Mouse (Mus musculus) kidney, adult 2 months (tissue): ENCODE data around the gene Astl. TPM values are rescaled to one million over a fixed set of nuclear protein-coding genes. Genes with fewer than 3 reads are reported as not detected.

Source experiments
- DNase-seq: peaks from one replicate; pipeline ENCODE4 v3.0.0; 2021
- H3K27ac ChIP-seq: fragments of 200-500 bp; 2 replicates; pipeline ENCODE4 v1.5.1; 2012; ENCODE audit warnings: low read depth, low read length, control low read depth, inconsistent platforms; ENCODE audit not compliant: insufficient read depth
- H3K27me3 ChIP-seq: fragments of 200-500 bp; replicated peaks from 2 replicates; pipeline ENCODE4 v1.6.1; 2012; ENCODE audit warnings: mild to moderate bottlenecking, moderate library complexity, low read length, inconsistent platforms; ENCODE audit not compliant: control insufficient read depth, insufficient read depth
- H3K36me3 ChIP-seq: fragments of 200-500 bp; 2 replicates; pipeline ENCODE4 v1.6.1; 2012; ENCODE audit warnings: mild to moderate bottlenecking, moderate library complexity, low read length, inconsistent platforms; ENCODE audit not compliant: control insufficient read depth, insufficient read depth
- H3K4me1 ChIP-seq: fragments of 200-500 bp; 2 replicates; pipeline ENCODE4 v1.6.1; 2011; ENCODE audit warnings: low read length; ENCODE audit not compliant: control insufficient read depth, insufficient read depth
- H3K4me3 ChIP-seq: fragments of 200-500 bp; 2 replicates; pipeline ENCODE4 v1.5.1; 2011; ENCODE audit warnings: mild to moderate bottlenecking, low read depth, low read length, control low read depth; ENCODE audit not compliant: insufficient read depth
- CTCF ChIP-seq: fragments of 200-500 bp; conservative IDR thresholded peaks from 2 replicates; pipeline ENCODE4 v1.5.1; 2011; ENCODE audit warnings: low read depth, mild to moderate bottlenecking, control low read depth, low read length, moderate library complexity, mixed read lengths; ENCODE audit not compliant: insufficient read depth, insufficient read length
- POLR2A ChIP-seq: fragments of 200-500 bp; IDR thresholded peaks from one replicate; pipeline ENCODE4 v1.6.1; 2011; ENCODE audit warnings: low read depth, low read length, control low read depth
- WGBS: fragments of 180-500 bp; shearing (Covaris S2); methylation state at CpG from one replicate; pipeline ENCODE4 v1.1.7; 2018; 5-methylcytosine and 5-hydroxymethylcytosine counted together
- polyA plus RNA-seq: library from polyadenylated mRNA; depleted of rRNA; stranded (reverse); fragments of >200 nt; gene quantifications from 2 replicates; pipeline ENCODE4 v1.2.3, GENCODE M21; 2012

Astl gene
- polyA plus RNA-seq, 1 experiment: not detected

DNA sequence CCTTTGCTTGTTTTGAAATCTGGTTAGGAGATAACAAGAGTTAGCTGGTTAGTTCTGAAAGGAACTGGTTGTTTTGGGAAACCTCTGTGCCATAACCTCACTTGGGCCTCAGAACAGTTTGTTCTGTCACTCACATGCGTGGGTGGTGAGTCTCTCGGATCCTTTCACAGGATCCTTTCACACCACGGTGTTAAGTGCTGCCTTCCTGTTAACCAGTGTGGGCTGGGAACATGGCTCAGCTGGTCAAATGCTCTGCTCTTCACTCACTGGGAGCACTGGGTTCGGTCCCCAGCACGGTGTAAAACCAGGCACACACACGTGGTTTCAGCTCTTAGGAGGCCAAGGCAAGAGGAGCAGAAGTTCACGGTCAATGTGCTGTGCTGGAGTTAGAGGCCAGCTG is 14.0 kb upstream of the Astl start:
- Histone ChIP-seq H3K4me3 (no peak overlapping the region), H3K4me1 (no peaks in the 10 kb centered on the region), H3K36me3 (no peaks in the 10 kb centered on the region), H3K27ac (no peak overlapping the region), H3K27me3 (no peaks in the 10 kb centered on the region)
- TF ChIP-seq CTCF (no peak), POLR2A (no peak)
- 58% methylated on average over 7 of the region's 7 CpGs for WGBS
- no peak for DNase-seq

DNA sequence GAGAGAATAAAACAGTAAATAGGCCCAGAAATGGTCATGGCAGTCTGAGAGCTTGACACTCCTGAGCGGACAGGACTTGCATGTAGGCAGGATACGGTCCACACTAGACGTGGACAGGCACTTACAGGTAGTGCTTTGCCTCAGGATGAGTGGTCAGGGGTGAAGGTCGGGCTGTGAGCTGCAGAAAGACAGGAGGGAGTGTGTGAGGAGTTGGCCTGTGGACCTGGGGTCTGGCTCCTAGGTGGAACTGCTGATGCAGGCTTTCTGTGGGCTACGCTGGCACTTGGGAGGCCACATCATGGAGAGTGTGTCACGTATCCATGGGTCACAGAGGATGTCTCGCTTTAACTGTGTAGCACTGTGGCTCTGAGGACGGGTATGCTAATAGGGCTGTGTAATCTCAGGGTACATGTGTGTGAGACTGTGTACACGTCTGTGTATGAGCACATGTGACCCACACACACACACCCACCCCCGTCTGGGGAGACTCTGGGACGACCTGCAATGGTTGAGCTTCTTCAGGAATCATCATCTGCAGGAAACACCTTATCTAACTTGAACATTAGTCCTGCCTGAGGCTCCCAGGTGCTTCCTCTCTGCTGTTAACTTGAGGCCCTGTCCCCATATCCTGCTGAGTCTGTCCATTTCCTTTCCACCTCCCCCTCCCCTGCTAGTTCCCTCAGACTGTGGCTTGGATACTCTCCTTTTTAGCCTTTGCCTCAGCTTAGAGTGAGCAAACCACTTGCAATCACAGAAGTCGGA is 10.2 kb upstream of the Astl start:
- TF ChIP-seq POLR2A: no peak
- no peak for TF ChIP-seq CTCF
- Histone ChIP-seq H3K27me3 (no peaks in the 10 kb centered on the region), H3K36me3 (no peaks in the 10 kb centered on the region), H3K27ac (no peak overlapping the region), H3K4me3 (no peak overlapping the region), H3K4me1 (no peaks in the 10 kb centered on the region)
- WGBS: 75% methylated on average over 12 of the region's 12 CpGs
- no peak for DNase-seq

DNA sequence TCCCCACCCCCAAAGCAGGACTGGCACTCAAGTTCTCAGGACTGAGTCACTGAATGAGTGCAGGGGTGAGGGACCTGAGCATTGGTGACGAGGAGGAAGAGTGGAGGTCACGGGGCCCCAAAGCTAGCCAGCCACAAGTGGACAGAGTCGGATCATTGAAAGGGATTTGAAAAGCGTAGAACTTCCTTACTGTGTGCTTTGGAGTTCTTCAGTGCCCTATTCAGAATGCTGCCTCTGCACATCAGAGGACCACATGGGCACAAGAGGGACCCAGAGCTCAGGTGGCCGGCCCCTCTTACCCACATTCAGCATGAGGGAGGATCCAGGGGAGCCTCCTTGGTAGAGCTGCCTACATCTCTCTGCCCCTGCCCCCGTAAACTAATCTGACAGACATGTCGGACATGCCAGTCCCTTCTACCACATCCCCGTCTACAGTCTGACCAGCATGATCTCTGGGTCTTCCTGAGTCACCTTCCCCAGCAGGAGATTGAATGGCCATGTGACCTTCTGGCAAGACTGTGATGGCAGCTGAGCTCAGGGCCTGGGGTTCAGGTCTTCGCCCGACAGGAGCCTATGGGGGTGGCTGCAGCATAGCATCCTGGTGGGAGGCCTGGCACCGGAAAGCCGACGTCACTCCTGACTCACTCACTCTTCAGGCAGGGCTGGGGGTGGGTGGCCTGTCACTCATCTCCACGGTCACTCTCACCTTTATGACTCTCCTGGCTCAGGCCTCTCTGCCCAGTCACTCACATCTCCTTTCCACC is 5.5 kb upstream of the Astl start:
- no peak overlapping the region for H3K4me3 ChIP-seq
- H3K27ac ChIP-seq: no peak overlapping the region
- TF ChIP-seq CTCF: no peak
- TF ChIP-seq POLR2A: no peak
- 87% methylated on average over 14 of the region's 14 CpGs for WGBS
- DNase-seq: no peak
- no peaks in the 10 kb centered on the region for H3K4me1 ChIP-seq
- no peaks in the 10 kb centered on the region for H3K27me3 ChIP-seq
- no peaks in the 10 kb centered on the region for H3K36me3 ChIP-seq

DNA sequence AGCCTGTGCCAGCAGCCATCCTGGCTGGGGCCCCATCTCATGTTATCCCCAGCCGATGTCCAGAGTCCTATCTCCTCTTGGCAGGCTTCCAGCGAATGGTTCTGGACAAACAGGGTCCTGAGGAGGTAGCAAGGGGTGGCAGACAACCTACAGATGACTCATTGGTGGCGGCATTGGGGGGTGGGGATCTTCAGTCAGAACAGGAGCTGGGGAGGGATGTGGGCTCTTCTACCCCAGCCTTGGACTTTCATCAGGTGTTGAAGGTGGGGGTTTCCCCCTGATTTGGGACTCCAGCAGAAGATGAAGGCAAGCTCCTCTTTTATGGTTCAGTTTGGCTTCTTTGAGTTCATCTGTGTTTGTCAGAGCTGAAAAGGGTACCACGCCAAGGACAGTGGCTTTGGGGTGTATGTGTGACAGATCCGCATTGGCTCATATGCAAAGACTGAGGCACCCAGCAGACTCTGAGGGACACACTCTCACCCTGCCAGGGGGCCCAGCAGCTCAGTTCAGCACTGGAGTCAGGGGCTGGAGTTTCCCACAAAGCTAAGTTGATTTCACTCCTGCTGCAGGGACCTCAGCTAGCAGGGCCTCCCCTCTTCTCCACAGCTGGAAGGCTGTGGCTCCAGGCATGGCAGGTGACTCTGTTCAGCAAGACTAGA is 4.4 kb upstream of the Astl start:
- no peak for DNase-seq
- H3K4me3 ChIP-seq: no peak overlapping the region

DNA sequence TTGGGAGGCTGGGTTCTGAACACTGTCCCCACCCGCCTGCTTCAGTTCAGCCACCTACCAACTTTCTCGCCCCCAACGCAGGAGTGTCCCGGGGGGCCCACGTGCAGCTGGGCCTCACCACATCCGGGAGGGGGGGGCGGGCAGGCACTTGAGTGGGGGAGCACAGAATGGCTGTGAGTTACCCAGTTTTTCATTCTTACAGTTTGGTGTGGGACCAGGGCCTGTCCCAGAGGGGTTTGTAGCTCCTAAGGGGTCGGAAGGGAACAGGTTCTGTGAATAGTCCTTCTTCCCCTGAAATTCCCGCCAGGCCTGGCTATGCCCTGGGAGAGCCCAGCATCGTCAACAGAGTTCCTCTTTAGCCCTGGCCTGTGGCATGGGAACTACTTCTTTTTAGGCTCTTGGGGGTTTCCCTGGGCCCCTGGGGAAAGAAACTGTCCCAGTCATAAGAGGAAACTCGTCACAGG is 3.3 kb upstream of the Astl start:
- no peaks in the 10 kb centered on the region for H3K27me3 ChIP-seq
- no peak overlapping the region for H3K4me3 ChIP-seq
- H3K4me1 ChIP-seq: no peaks in the 10 kb centered on the region
- TF ChIP-seq POLR2A: no peak
- TF ChIP-seq CTCF: no peak
- WGBS: 56% methylated on average over 11 of the region's 11 CpGs
- H3K27ac ChIP-seq: no peak overlapping the region
- H3K36me3 ChIP-seq: no peaks in the 10 kb centered on the region
- no peak for DNase-seq

More for the DNA sequence above, 4.4 kb upstream of the Astl start:
- H3K27ac ChIP-seq: no peak overlapping the region
- TF ChIP-seq POLR2A (no peak), CTCF (no peak)
- no peaks in the 10 kb centered on the region for H3K36me3 ChIP-seq
- H3K27me3 ChIP-seq: no peaks in the 10 kb centered on the region
- H3K4me1 ChIP-seq: no peaks in the 10 kb centered on the region
- WGBS: 63% methylated on average over 5 of the region's 5 CpGs

DNA sequence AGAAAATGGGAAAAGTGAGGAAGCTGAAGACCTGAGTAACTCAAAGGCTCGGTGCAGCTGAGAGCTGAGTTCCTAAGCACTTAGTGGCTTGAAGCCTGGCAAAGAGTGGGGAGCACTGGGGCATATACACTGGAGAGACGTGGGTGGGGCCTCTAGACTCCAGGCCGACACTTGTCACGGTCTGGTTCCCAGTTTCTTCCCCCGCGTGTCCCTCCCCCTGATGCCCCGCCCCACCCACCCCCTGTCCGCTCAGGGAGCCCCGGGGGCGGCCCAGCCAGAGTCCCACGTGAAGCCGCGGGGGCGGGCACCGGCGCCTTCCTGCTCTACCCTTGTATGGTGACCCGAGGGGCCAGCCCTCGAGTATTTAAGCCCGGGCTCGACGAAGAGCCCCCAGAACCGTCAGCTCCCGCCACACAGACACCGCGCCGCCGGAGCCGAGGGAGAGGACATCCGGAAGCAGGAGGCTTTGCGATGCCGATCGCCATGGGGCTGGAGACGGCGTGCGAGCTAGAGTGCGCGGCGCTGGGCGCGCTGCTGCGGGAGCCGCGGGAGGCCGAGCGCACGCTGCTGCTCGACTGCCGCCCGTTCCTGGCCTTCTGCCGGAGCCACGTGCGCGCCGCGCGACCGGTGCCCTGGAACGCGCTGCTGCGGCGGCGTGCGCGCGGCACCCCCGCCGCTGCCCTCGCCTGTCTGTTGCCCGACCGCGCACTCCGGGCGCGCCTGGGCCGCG is 2.5 kb upstream of the Astl start, which contains the start of gene Dusp2:
Gene Dusp2, plus strand, starts transcription at position 393 of the 730 bp plus-strand sequence.
- no peaks in the 10 kb centered on the region for H3K4me1 ChIP-seq
- 1% methylated on average over 70 of the region's 76 CpGs for WGBS
- H3K27ac ChIP-seq: no peak within 1 kb of the TSS
- H3K4me3 ChIP-seq: peak within 1 kb of the TSS; percentile 45
- no peak for TF ChIP-seq CTCF
- peak; percentile 21 for TF ChIP-seq POLR2A
- H3K27me3 ChIP-seq: no peaks in the 10 kb centered on the region
- H3K36me3 ChIP-seq: no peaks in the 10 kb centered on the region
- peak; percentile 88 for DNase-seq
